Mouse (Mus musculus) kidney, adult 9 months (tissue): ENCODE data around the gene Coq4.
"Not testable (repeated sequence)": the region's sequence is repeated elsewhere in the genome, so short reads cannot be mapped to it uniquely, and the experiment has no call there.

Experiments used
- DNase-seq: peaks from one replicate; pipeline ENCODE4 v3.0.0; 2022

Coq4 gene

GRCm38 (mm10) chr2:29787104-29787917 is at the start of gene Coq4:
Coq4 (plus strand) TSS chr2:29787493.
- peak; percentile 97 for DNase-seq

GRCm38 (mm10) chr2:29738799-29739198 is 48.5 kb upstream of the Coq4 start:
- no peak for DNase-seq

- DNase-seq, result no peak
Observed at GRCm38 (mm10) chr2:29739368-29739767, 47.9 kb upstream of the Coq4 start.

GRCm38 (mm10) chr2:29741207-29741606 is 46.1 kb upstream of the Coq4 start:
- DNase-seq, result no peak

GRCm38 (mm10) chr2:29744256-29744655 is 43.0 kb upstream of the Coq4 start:
- peak; percentile 59 for DNase-seq

- no peak for DNase-seq
Observed at GRCm38 (mm10) chr2:29747188-29747782, 40.0 kb upstream of the Coq4 start.

- DNase-seq, result no peak
Observed at GRCm38 (mm10) chr2:29747852-29748251, 39.4 kb upstream of the Coq4 start.

GRCm38 (mm10) chr2:29748499-29748898 is 38.8 kb upstream of the Coq4 start:
- DNase-seq, result no peak

- peak; percentile 76 for DNase-seq
Observed at GRCm38 (mm10) chr2:29751497-29751896, 35.8 kb upstream of the Coq4 start, which contains the start of gene Gm13420. Gm13420 (minus strand) TSS chr2:29751685.

- no peak for DNase-seq
Observed at GRCm38 (mm10) chr2:29752397-29752796, 34.9 kb upstream of the Coq4 start.

GRCm38 (mm10) chr2:29755693-29756092 is 31.6 kb upstream of the Coq4 start:
- no peak for DNase-seq

- DNase-seq, result peak; percentile 73
Observed at GRCm38 (mm10) chr2:29764831-29765230, 22.5 kb upstream of the Coq4 start.

- peak; percentile 62 for DNase-seq
Observed at GRCm38 (mm10) chr2:29767976-29768709, 19.1 kb upstream of the Coq4 start.

- DNase-seq, result no peak
Observed at GRCm38 (mm10) chr2:29768901-29769300, 18.4 kb upstream of the Coq4 start.

GRCm38 (mm10) chr2:29770162-29770561 is 17.1 kb upstream of the Coq4 start:
- no peak for DNase-seq

- no peak for DNase-seq
Observed at GRCm38 (mm10) chr2:29771611-29772461, 15.5 kb upstream of the Coq4 start.

- DNase-seq, result no peak
Observed at GRCm38 (mm10) chr2:29773323-29773722, 14.0 kb upstream of the Coq4 start.

GRCm38 (mm10) chr2:29781256-29781655 is 6.0 kb upstream of the Coq4 start:
- not testable (repeated sequence) for DNase-seq

GRCm38 (mm10) chr2:29784290-29784689 is 3.0 kb upstream of the Coq4 start:
- DNase-seq, result no peak

- DNase-seq, result peak; percentile 90
Observed at GRCm38 (mm10) chr2:29787937-29788681, 816 bp downstream of the Coq4 start, which contains the start of gene Trub2. Trub2 (minus strand) TSS chr2:29788502.

- no peak for DNase-seq
Observed at GRCm38 (mm10) chr2:29792772-29793487, 5.6 kb downstream of the Coq4 start.
